Mouse (Mus musculus): Measurements from ENCODE around the gene Alkbh4.

DNA sequence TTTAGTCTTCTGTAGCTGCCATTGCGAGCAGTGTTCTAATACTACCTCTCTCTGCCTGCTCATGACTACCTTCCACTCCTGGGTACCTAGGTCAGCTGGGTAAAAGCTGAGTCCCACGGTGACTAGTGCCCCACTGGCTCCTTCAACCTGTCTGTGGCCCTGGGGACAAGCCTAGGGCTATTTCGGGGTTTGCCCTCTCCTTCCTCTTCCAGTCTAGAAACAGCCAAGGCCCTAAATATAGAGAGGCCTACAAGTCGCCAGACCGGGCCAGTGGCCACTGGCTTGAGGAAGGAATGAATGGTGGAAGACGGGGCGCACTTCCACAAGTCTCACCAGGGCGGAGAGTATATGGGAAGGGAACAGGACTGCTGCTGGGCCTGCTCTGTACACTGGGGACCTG, 49.7 kb upstream of the Alkbh4 start:
- TF ChIP-seq CTCF (IDR thresholded peaks at IDR 0.05; ENCODE audit: low read depth, low read length): no peak
- no peak for TF ChIP-seq POLR2A (IDR thresholded peaks at IDR 0.05; ENCODE audit: borderline replicate concordance, low read depth, low read length)
